Mouse (Mus musculus): ENCODE data around the gene Itm2b.

DNA sequence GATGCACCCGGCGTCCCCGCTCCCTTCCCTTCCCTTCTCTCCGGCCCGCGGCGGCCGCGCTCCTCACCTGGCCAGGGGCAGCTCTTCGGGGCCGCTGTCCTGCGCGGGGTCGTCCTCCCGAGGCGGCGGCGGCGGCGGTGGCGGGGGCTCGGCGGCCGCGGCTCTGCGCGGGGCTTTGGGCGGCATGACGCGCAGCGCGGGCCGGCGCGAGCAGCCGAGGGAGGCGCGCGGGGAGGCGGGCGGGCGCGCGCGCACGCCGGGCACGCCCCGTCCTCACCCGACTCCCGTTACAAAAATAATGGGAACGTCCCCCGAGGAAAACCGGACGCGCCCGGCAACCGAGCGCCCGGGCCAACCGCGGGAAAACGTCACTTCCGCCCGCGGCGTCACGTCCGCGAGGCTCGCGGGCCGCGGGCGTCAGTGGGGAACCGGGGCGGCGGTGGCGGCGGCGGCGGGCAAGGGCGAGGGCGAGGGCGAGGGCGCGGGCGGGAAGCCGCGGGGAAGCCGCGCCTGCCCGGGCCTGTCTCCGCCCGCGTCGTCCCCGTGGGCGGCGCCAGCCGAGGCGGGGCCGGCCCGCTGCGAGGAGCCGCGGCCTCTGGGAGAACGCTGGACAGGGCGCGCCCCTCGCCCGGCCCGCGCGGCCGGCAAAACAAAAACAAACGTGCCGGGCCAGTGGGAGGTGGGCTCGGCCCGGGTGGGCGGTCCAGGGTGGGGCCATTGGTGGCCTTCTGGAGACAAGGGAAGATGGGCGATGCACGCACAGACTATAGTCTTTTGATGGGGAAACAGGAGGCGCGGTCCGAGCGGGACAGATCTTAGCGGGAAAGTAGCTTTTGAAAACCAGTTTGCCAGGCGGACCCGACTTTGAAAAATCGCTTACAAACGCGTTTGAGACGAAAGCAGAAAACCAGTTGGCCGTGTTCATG, 59.4 kb downstream of the Itm2b start, which contains the start of gene Rb1:
- TF ChIP-seq CTCF (IDR thresholded peaks at IDR 0.05; ENCODE audit: control insufficient read depth, insufficient read depth, insufficient read length) (no peak), USF1 (IDR thresholded peaks at IDR 0.05; ENCODE audit: low read depth) (no peak), MAX (IDR thresholded peaks at IDR 0.05) (no peak), MYOG (IDR thresholded peaks at IDR 0.05; ENCODE audit: control insufficient read depth, extremely low read depth, insufficient read length) (no peak), FOSL1 (IDR thresholded peaks at IDR 0.05; ENCODE audit: insufficient read depth, low read length, poor library complexity, severe bottlenecking) (no peak), CEBPB (IDR thresholded peaks at IDR 0.05; ENCODE audit: low read depth) (no peak)

All from C2C12 (cell line).